9 mouse cellular contexts compared by ENCODE assay signal in genomic region chr9:42401486-42401885, GRCm38 (mm10). TPM values are rescaled to one million over a fixed set of nuclear protein-coding genes. Genes with fewer than 3 reads are reported as not detected.
"Had no signal": no experiment of that assay in that cellular context is flagged by ENCODE, and none has a peak within 500 bp of the region (broad histone marks: within the 10 kb centered on the region; RNA-seq: fewer than 3 reads in every experiment).

No protein-coding gene starts in this region.

- DNase-seq: kidney, adult 9 months; kidney, postnatal 10 days; liver; liver, embryonic 13.5 days; liver, postnatal 0 days; lung, postnatal 14 days; thymus, adult 2 months; thymus, postnatal 25 days had no signal

RNA-seq across cellular contexts. Expression of gene Tecta, which starts 1.8 kb away (rescaled TPM):
- total RNA-seq: monocyte, adult 5-6 weeks had no signal
